Mouse (Mus musculus): ENCODE measurements at regions not wholly inside any gene's neighbourhood (a gene's known extent, or its start where the extent isn't known, plus 50 kb on each side); places are given as distances from the start of the nearest gene placed in this dataset.

DNA sequence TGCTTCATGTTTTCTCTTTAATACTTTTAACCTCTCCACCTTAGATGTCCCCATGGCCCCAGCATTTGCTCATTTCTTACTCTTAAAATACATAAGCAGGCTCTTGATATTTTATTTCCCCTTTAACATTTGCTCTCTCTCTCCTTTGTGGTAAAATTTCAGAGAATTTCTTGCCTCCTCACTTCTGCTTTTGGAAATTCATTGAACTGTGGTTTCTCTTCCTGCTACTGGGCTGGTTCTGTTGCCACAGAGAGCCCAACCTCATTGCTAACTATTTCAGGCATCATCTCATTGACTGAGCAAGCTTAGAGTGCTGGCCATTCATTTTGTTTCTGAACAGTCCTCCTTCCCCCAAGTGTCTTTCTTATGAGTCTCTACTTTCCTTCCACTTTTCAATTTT lies 746.3 kb upstream of the B3galt2 start:
- no peak for TF ChIP-seq CTCF (IDR thresholded peaks at IDR 0.05)
- TF ChIP-seq EP300 (IDR thresholded peaks at IDR 0.05; ENCODE audit: insufficient read depth, low read depth, low read length): no peak
- TF ChIP-seq POLR2A (IDR thresholded peaks at IDR 0.05; ENCODE audit: insufficient read depth, low read depth, low read length): no peak
